Mouse (Mus musculus): ENCODE data around the gene Scg5.

- TF ChIP-seq POLR2A (IDR thresholded peaks at IDR 0.05; ENCODE audit: borderline replicate concordance, extremely low read depth, insufficient read depth, insufficient read length, poor library complexity, severe bottlenecking) (no peak), CTCF (IDR thresholded peaks at IDR 0.05; ENCODE audit: borderline replicate concordance, extremely low read depth, insufficient read depth, insufficient read length) (no peak)
These were observed 12.9 kb upstream of the Scg5 start for GRCm38 (mm10) chr2:113841656-113842437.
